Comparison of ENCODE assay signal across 8 mouse cellular contexts in the genomic region with DNA sequence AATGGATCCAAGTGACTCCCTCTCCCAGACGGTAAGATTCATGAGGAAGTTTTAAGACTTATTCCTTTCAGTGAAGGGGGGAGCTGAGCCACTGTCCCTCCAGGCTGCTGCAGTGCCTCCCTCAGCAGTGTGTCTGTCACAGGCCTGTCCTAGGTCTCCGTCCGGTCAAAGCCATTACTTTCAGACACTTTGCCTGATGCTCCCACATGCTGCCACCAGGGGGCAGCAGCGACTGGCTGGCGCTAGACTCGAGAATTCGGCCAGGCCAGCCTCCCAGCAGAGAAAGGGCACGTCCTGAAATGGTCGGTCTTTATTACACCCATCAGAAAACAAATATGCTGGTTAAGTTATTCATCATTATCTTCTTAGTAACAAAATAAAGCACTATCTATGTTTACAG. TPM values are rescaled to one million over a fixed set of nuclear protein-coding genes. Genes with fewer than 3 reads are reported as not detected.
DNase-seq lines count a peak whose midpoint lies in the region; ATAC-seq and TF ChIP-seq lines count a peak whose summit lies in the region.

No protein-coding gene starts in this region.

- H3K27me3 ChIP-seq in forebrain, embryonic 13.5 days: 0 out of 2 replicates have a peak, but pooled peaks cover 4% of the 10 kb centered on the region
- H3K27me3 ChIP-seq in kidney, adult 2 months (replicated peaks; ENCODE audit: control insufficient read depth, insufficient read depth, low read length): no peaks in the 10 kb centered on the region

- whole genome bisulfite sequencing in forebrain, embryonic 13.5 days: 9% methylated on average over 9 of the region's 9 CpGs
- 5% methylated on average over 9 of the region's 9 CpGs for WGBS in kidney, adult 2 months

- H3K4me1 ChIP-seq in forebrain, embryonic 13.5 days: peaks cover 23% of the 10 kb centered on the region
- peaks cover 4% of the 10 kb centered on the region; the same call in 1 of the 2 replicates for H3K4me1 ChIP-seq in kidney, adult 2 months (ENCODE audit: control insufficient read depth, insufficient read depth, low read length)

- H3K9ac ChIP-seq in forebrain, embryonic 13.5 days: no peak overlapping the region

- 0 out of 2 replicates have a peak overlapping the region, but pooled peaks have one; percentile 36 for H3K27ac ChIP-seq in layer of hippocampus, adult 2 months
- H3K27ac ChIP-seq in forebrain, embryonic 13.5 days: no peak overlapping the region
- H3K27ac ChIP-seq in kidney, adult 2 months (ENCODE audit: insufficient read depth, low read depth, low read length): no peak overlapping the region

- peaks cover 32% of the 10 kb centered on the region for H3K36me3 ChIP-seq in forebrain, embryonic 13.5 days (ENCODE audit: poor library complexity, severe bottlenecking)
- no peaks in the 10 kb centered on the region; the same call in none of the 2 replicates for H3K36me3 ChIP-seq in kidney, adult 2 months (ENCODE audit: control insufficient read depth, insufficient read depth, low read length)

- no peak overlapping the region for H3K4me3 ChIP-seq in layer of hippocampus, adult 2 months
- no peak overlapping the region for H3K4me3 ChIP-seq in forebrain, embryonic 13.5 days
- no peak overlapping the region for H3K4me3 ChIP-seq in kidney, adult 2 months (ENCODE audit: insufficient read depth, low read depth, low read length)

- no peak for TF ChIP-seq POLR2A in kidney, adult 2 months (IDR thresholded peaks at IDR 0.05; ENCODE audit: low read depth, low read length)

- no peak overlapping the region for H3K4me2 ChIP-seq in forebrain, embryonic 13.5 days

- peak; percentile 94 for TF ChIP-seq CTCF in layer of hippocampus, adult 2 months (conservative IDR thresholded peaks at IDR 0.05)
- peak; percentile 98 for TF ChIP-seq CTCF in kidney, adult 2 months (conservative IDR thresholded peaks at IDR 0.05; ENCODE audit: insufficient read depth, insufficient read length, low read depth, low read length)

- DNase-seq in layer of hippocampus, adult 2 months (ENCODE audit: low spot score in 2 of 2): no peak
- no peak for DNase-seq in layer of hippocampus, postnatal 25 days (ENCODE audit: extremely low spot score in 1 of 2, low spot score in 1 of 2)
- DNase-seq in T-cell, adult 2 months (ENCODE audit: low spot score): peak; percentile 16
- peak; percentile 63 for DNase-seq in kidney, adult 2 months
- DNase-seq in yolk sac, embryonic 10.5 days (ENCODE audit: low spot score): peak; percentile 71
- DNase-seq in layer of hippocampus, postnatal 14 days (ENCODE audit: low spot score in 2 of 2): no peak

- ATAC-seq in forebrain, embryonic 13.5 days: peak; percentile 50; the same call in 1 of the 2 replicates
- ATAC-seq in megakaryocyte-erythroid progenitor cell, adult 5-6 weeks (replicated peaks; ENCODE audit: low FRiP score, low TSS enrichment, poor library complexity, severe bottlenecking): peak; percentile 60

- no peaks in the 10 kb centered on the region for H3K9me3 ChIP-seq in forebrain, embryonic 13.5 days (replicated peaks)

RNA-seq across cellular contexts. Expression of gene Etnk2, which starts 18.6 kb away (rescaled TPM):
- total RNA-seq in layer of hippocampus, adult 2 months (2021): 1 to 10 TPM; 1.1 to 1.6 TPM
- total RNA-seq in layer of hippocampus, postnatal 25 days (2021): 1 to 10 TPM; 1.8 to 2.7 TPM
- polyA plus RNA-seq in forebrain, embryonic 13.5 days (2015; fragmentation: Nextera tagmentation; extraction: Ambion mirVana): 2.9 TPM in 2 replicates
- polyA plus RNA-seq in kidney, adult 2 months (2012; rRNA removed): 5.4 and 5.6 TPM in 2 replicates
- total RNA-seq in megakaryocyte-erythroid progenitor cell, adult 5-6 weeks (2014; fragmentation: Nextera tagmentation): not detected in 2 replicates
- not detected in 2 replicates for total RNA-seq in megakaryocyte-erythroid progenitor cell, adult 5-6 weeks (2017)
- total RNA-seq in layer of hippocampus, postnatal 14 days (2021): 1 to 10 TPM; 5.3 to 5.9 TPM

RNA-seq across cellular contexts. Expression of gene Ren1, which starts 31.7 kb away (rescaled TPM):
- total RNA-seq in layer of hippocampus, adult 2 months (2021): not detected
- total RNA-seq in layer of hippocampus, postnatal 25 days (2021): not detected
- not detected in 2 replicates for polyA plus RNA-seq in forebrain, embryonic 13.5 days (2015; fragmentation: Nextera tagmentation; extraction: Ambion mirVana)
- polyA plus RNA-seq in kidney, adult 2 months (2012; rRNA removed): 187 and 262 TPM in 2 replicates
- total RNA-seq in megakaryocyte-erythroid progenitor cell, adult 5-6 weeks (2014; fragmentation: Nextera tagmentation): not detected in 2 replicates
- not detected in 2 replicates for total RNA-seq in megakaryocyte-erythroid progenitor cell, adult 5-6 weeks (2017)
- under 1 TPM in 1 of 2 experiments, not detected in 1; 0.28 TPM for total RNA-seq in layer of hippocampus, postnatal 14 days (2021)

RNA-seq across cellular contexts. Expression of gene Sox13, which starts 42.2 kb away (rescaled TPM):
- total RNA-seq in layer of hippocampus, adult 2 months (2021): 1 to 10 TPM; 6.3 to 9.4 TPM
- total RNA-seq in layer of hippocampus, postnatal 25 days (2021): 1 to 10 TPM; 7.4 to 9.6 TPM
- 5.8 and 6.8 TPM in 2 replicates for polyA plus RNA-seq in forebrain, embryonic 13.5 days (2015; fragmentation: Nextera tagmentation; extraction: Ambion mirVana)
- polyA plus RNA-seq in kidney, adult 2 months (2012; rRNA removed): 46.7 and 51.2 TPM in 2 replicates
- total RNA-seq in megakaryocyte-erythroid progenitor cell, adult 5-6 weeks (2014; fragmentation: Nextera tagmentation): 0.33 and 3.8 TPM in 2 replicates
- 0.69 TPM in 1 of 2 replicates, not detected in the other for total RNA-seq in megakaryocyte-erythroid progenitor cell, adult 5-6 weeks (2017)
- total RNA-seq in layer of hippocampus, postnatal 14 days (2021): 10 to 100 TPM; 11.3 to 11.5 TPM

Comparison
In these comparisons a context has a peak if more than half of its experiments do, and no peak if none do; other contexts are left out.
1. DNase-seq: peak in T-cell, adult 2 months (single experiment), kidney, adult 2 months (single experiment) and yolk sac, embryonic 10.5 days (single experiment); none in layer of hippocampus, adult 2 months (0 of 2), layer of hippocampus, postnatal 25 days (0 of 2) and layer of hippocampus, postnatal 14 days (0 of 2).